Mouse (Mus musculus) liver, adult 2 months (tissue): ENCODE results near the gene Phldb1. TPM values are rescaled to one million over a fixed set of nuclear protein-coding genes. Genes with fewer than 3 reads are reported as not detected.

Experiments
- DNase-seq: peaks from one replicate; pipeline ENCODE4 v3.0.0-alpha.2; 2011; ENCODE audit warnings: low read depth, low spot score; ENCODE audit errors: extremely low read depth
- H3K27ac ChIP-seq: fragments of 200-500 bp; replicated peaks from 2 replicates; pipeline ENCODE4 v1.5.1; 2012; ENCODE audit warnings: low read depth, mild to moderate bottlenecking, control low read depth, inconsistent platforms, low read length; ENCODE audit not compliant: insufficient read depth
- H3K27me3 ChIP-seq: fragments of 200-500 bp; 2 replicates; pipeline ENCODE4 v1.6.1; 2012; ENCODE audit warnings: mild to moderate bottlenecking, moderate library complexity, low read length, inconsistent platforms; ENCODE audit not compliant: control insufficient read depth, insufficient read depth
- H3K36me3 ChIP-seq: fragments of 200-500 bp; 2 replicates; pipeline ENCODE4 v1.6.1; 2012; ENCODE audit warnings: low read length, inconsistent platforms; ENCODE audit not compliant: control insufficient read depth, insufficient read depth
- H3K4me1 ChIP-seq: fragments of 200-500 bp; 2 replicates; pipeline ENCODE4 v1.6.1; 2011; ENCODE audit warnings: low read length; ENCODE audit not compliant: control insufficient read depth, insufficient read depth
- H3K4me3 ChIP-seq: fragments of 200-500 bp; 2 replicates; pipeline ENCODE4 v1.5.1; 2011; ENCODE audit warnings: low read depth, mild to moderate bottlenecking, control low read depth, low read length, moderate library complexity; ENCODE audit not compliant: insufficient read depth
- H3K79me2 ChIP-seq: fragments of 200-500 bp; 2 replicates; pipeline ENCODE4 v1.6.1; 2012; ENCODE audit warnings: inconsistent platforms, mild to moderate bottlenecking, low read length, moderate library complexity; ENCODE audit not compliant: control insufficient read depth, insufficient read depth
- H3K9ac ChIP-seq: fragments of 200-500 bp; 2 replicates; pipeline ENCODE4 v1.6.1; 2012; ENCODE audit warnings: low read depth, mild to moderate bottlenecking, control low read depth, inconsistent platforms, low read length
- CTCF ChIP-seq: fragments of 200-500 bp; IDR thresholded peaks from 2 replicates; pipeline ENCODE4 v1.5.1; 2011; ENCODE audit warnings: low read depth, low read length, control low read depth
- POLR2A ChIP-seq: fragments of 200-500 bp; IDR thresholded peaks from 2 replicates; pipeline ENCODE4 v1.6.1; 2011; ENCODE audit warnings: low read length, control low read depth; ENCODE audit not compliant: insufficient read depth; ENCODE audit errors: extremely low read depth
- WGBS: fragments of 180-500 bp; shearing (Covaris S2); methylation state at CpG from one replicate; pipeline ENCODE4 v1.1.7; 2018; 5-methylcytosine and 5-hydroxymethylcytosine counted together
- polyA plus RNA-seq: library from polyadenylated mRNA; depleted of rRNA; stranded (reverse); fragments of >200 nt; gene quantifications from 2 replicates; pipeline ENCODE4 v1.2.3, GENCODE M21; 2012
- total RNA-seq: library from RNA; depleted of rRNA; stranded (reverse); fragments of >200 nt; gene quantifications from 2 replicates; pipeline ENCODE4 v1.2.3, GENCODE M21; 2014

The Phldb1 gene
- total and polyA plus RNA-seq, 2 experiments, result 2.2 to 5.9 TPM

DNA sequence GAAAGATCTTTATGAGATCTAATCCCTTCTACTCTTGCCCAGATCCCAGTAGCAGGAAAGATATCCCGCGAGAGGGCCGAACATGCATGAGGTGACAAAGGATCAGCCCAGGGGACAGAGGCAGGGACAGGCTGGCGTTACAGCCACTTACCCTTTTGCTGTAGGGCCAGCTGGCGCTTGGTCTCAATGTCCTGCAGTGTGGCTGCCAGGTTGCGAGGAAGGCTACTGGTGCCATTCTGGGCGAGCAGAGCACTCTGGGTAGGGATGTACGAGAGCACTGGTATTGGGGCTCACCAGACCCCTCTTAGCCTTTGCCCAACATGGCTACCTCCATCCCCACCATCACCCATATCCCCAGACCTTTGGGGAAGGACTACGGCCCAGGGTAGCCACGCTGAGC, 35.8 kb downstream of the Phldb1 start:
- Histone ChIP-seq H3K27ac (no peak overlapping the region), H3K4me3 (no peak overlapping the region), H3K4me1 (no peaks in the 10 kb centered on the region), H3K27me3 (no peaks in the 10 kb centered on the region), H3K9ac (no peak overlapping the region), H3K79me2 (no peaks in the 10 kb centered on the region), H3K36me3 (no peaks in the 10 kb centered on the region; the same call in 1 of the 2 replicates)
- 95% methylated on average over 10 of the region's 10 CpGs for WGBS
- no peak for DNase-seq
- TF ChIP-seq CTCF (no peak), POLR2A (no peak)

DNA sequence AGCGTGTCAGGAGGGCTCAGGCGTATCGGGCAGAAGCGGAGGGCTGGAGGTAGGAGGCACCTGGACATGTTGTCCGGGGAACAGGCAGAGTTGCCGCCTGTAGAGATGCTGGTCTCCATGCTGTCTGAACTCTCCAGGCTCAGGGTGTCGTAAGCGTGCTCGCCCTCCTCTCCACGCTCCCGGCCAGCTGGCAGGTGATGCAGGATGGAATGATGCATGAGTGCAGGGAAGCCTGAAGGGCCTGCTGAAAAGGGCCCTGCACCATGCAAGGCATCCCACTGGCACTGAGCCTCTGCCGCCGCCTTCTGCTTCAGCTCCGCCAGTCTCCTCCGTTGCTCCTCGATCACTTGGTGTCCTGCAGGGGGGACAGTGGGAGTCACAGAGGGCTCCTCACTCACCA, 37.1 kb downstream of the Phldb1 start:
- no peak overlapping the region for H3K27ac ChIP-seq
- H3K4me3 ChIP-seq, result no peak overlapping the region
- H3K79me2 ChIP-seq, result no peaks in the 10 kb centered on the region
- no peak overlapping the region for H3K9ac ChIP-seq
- H3K27me3 ChIP-seq, result no peaks in the 10 kb centered on the region
- H3K36me3 ChIP-seq, result no peaks in the 10 kb centered on the region; the same call in 1 of the 2 replicates
- no peak for DNase-seq
- TF ChIP-seq POLR2A (no peak), CTCF (no peak)
- no peaks in the 10 kb centered on the region for H3K4me1 ChIP-seq
- WGBS, result 97% methylated on average over 16 of the region's 16 CpGs

DNA sequence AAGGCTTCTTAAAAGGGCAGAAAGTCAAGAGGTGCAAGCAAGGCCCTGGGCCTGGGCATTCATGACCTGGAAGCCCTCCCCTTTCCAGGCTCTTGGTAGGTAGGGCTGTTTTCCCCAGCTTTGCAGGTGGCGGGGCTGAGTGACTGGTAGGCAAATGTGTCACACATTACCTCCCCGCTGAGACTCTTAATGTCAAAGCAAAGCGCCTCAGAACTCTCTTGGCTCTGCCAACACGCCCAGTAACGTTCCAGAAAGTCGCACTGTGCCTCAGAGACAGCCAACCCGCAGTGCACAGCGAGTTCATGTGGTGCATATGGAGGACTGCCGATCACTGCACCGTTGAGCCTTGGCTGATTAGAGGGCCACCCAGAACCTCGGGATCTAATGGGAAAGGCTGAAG, 41.9 kb downstream of the Phldb1 start:
- 97% methylated on average over 11 of the region's 11 CpGs for WGBS
- no peak for DNase-seq
- H3K4me1 ChIP-seq, result peaks cover 13% of the 10 kb centered on the region
- no peaks in the 10 kb centered on the region for H3K27me3 ChIP-seq
- H3K36me3 ChIP-seq, result no peaks in the 10 kb centered on the region; the same call in 1 of the 2 replicates
- TF ChIP-seq CTCF, result no peak
- TF ChIP-seq POLR2A, result no peak
- no peak overlapping the region for H3K9ac ChIP-seq
- no peak overlapping the region for H3K27ac ChIP-seq
- H3K4me3 ChIP-seq, result no peak overlapping the region
- no peaks in the 10 kb centered on the region for H3K79me2 ChIP-seq

DNA sequence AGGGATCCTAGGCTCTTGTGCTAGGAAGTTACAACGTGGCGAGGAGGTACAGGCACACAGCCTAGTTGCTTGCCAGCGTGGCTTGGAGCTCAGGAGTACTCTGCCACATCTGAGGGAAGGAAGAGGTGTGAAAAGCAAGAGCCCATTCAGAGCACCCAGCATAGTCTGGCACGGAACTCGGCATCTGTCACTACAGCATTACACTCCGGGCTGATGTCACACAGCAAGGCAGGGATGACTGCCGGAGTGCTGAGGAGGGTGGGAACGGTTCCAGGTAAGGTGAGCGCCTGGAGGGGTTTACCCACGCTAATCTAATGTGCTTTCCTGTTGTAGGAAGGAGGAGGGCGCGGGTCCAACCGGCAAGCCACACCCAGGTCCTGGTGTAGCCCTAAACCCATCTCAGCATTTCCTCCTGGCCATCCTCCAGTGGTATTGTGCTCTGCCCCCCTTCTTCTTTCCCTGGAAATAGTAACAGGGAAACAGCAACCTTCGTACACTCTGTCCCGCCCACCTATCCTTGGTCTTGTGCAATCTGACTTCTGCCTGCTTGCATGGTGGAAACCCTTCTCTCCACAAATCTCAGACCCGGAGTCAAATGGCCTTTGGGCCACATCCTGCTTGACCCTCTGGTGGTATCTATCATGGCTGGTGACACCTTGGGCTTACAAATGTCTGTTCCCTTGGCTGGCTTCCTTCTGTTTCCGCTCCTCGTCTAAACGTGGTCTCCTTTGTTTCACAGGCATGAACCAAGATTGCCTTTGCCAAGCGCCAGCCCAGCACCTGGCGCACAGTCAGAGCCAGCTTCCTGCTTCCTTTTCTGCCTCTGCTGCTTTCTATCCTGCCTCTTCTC, 43.1 kb downstream of the Phldb1 start:
- DNase-seq, result peak; percentile 80
- H3K36me3 ChIP-seq, result no peaks in the 10 kb centered on the region; the same call in 1 of the 2 replicates
- TF ChIP-seq CTCF (no peak), POLR2A (no peak)
- whole genome bisulfite sequencing, result 17% methylated on average over 21 of the region's 21 CpGs
- H3K27me3 ChIP-seq, result no peaks in the 10 kb centered on the region
- H3K4me3 ChIP-seq, result no peak overlapping the region
- no peaks in the 10 kb centered on the region for H3K79me2 ChIP-seq
- peak overlapping the region; percentile 6 for H3K27ac ChIP-seq
- no peak overlapping the region for H3K9ac ChIP-seq
- peaks cover 13% of the 10 kb centered on the region for H3K4me1 ChIP-seq

DNA sequence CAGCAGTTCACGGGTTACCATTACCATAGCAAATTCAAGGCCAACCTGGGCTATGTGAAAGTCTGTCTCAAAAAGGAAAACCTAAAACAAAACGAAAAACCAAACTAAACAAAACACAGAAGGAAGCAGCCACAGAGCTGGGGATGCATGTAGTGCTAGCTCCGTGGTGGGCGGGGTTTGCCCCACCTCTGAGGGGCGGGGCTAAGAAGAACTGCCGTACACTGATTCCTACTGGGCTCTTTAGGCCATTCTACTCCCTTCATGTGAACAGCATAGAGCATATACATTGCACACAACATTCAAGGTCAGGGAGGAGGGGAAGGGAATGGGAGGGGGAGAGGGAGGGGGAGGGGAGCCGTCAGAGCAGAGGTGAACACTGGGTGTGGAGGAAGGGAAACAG, 44.4 kb downstream of the Phldb1 start:
- no peaks in the 10 kb centered on the region for H3K27me3 ChIP-seq
- no peak overlapping the region for H3K4me3 ChIP-seq
- DNase-seq, result no peak
- no peak overlapping the region for H3K27ac ChIP-seq
- H3K9ac ChIP-seq, result no peak overlapping the region
- H3K79me2 ChIP-seq, result no peaks in the 10 kb centered on the region
- WGBS, result 28% methylated on average over 7 of the region's 7 CpGs
- TF ChIP-seq CTCF (no peak), POLR2A (no peak)
- peaks cover 16% of the 10 kb centered on the region for H3K4me1 ChIP-seq
- no peaks in the 10 kb centered on the region for H3K36me3 ChIP-seq

- Histone ChIP-seq H3K4me1 (peaks cover 16% of the 10 kb centered on the region), H3K27me3 (no peaks in the 10 kb centered on the region), H3K9ac (no peak overlapping the region), H3K79me2 (no peaks in the 10 kb centered on the region), H3K4me3 (no peak overlapping the region), H3K36me3 (no peaks in the 10 kb centered on the region), H3K27ac (no peak overlapping the region)
- TF ChIP-seq POLR2A (no peak), CTCF (no peak)
- WGBS, result 93% methylated on average over 9 of the region's 9 CpGs
- DNase-seq, result no peak
Measured at GRCm38 (mm10) chr9:44688013-44688412, 47.0 kb downstream of the Phldb1 start.
